ENCODE assay signal across 18 mouse cellular contexts in genomic region chr2:92027811-92028590, GRCm38 (mm10). TPM values are rescaled to one million over a fixed set of nuclear protein-coding genes. Genes with fewer than 3 reads are reported as not detected.
DNase-seq lines count a peak whose midpoint lies in the region; ATAC-seq lines count a peak whose summit lies in the region.
"Had no signal": no experiment of that assay in that cellular context is flagged by ENCODE, and none has a peak within 500 bp of the region (broad histone marks: within the 10 kb centered on the region; RNA-seq: fewer than 3 reads in every experiment).

No protein-coding gene starts in this region.

- no peak for DNase-seq in heart, postnatal 36 days
- peak; percentile 86 for DNase-seq in adrenal gland, adult 2 months
- DNase-seq in cerebellum, adult 11-12 months = no peak
- no peak for DNase-seq in urinary bladder, postnatal 36 days (ENCODE audit: low spot score in 2 of 2)
- DNase-seq in midbrain, embryonic 14.5 days = no peak
- DNase-seq: cerebellum, adult 9-10 months; gastrocnemius, postnatal 10 days; kidney, adult 11 months; spleen, adult 18-20 months; thymus, adult 18-20 months had no signal

- no peak overlapping the region for H3K4me3 ChIP-seq in heart, embryonic 11.5 days (ENCODE audit: low read depth, low read length)
- no peak overlapping the region for H3K4me3 ChIP-seq in liver, embryonic 12.5 days
- H3K4me3 ChIP-seq in stomach, embryonic 14.5 days (ENCODE audit: low read depth, low read length) = no peak overlapping the region
- H3K4me3 ChIP-seq in midbrain, embryonic 14.5 days (replicated peaks; ENCODE audit: low read depth, low read length) = no peak overlapping the region
- H3K4me3 ChIP-seq: forebrain, embryonic 13.5 days; hindbrain, embryonic 10.5 days; limb, embryonic 13.5 days; midbrain, embryonic 12.5 days had no signal

- no peaks in the 10 kb centered on the region for H3K36me3 ChIP-seq in heart, embryonic 11.5 days (ENCODE audit: control insufficient read depth, insufficient read depth, low read length)
- no peaks in the 10 kb centered on the region for H3K36me3 ChIP-seq in liver, embryonic 12.5 days
- H3K36me3 ChIP-seq in stomach, embryonic 14.5 days (ENCODE audit: control insufficient read depth, insufficient read depth, low read length) = no peaks in the 10 kb centered on the region
- no peaks in the 10 kb centered on the region for H3K36me3 ChIP-seq in midbrain, embryonic 14.5 days (ENCODE audit: control insufficient read depth, insufficient read depth, low read length)
- H3K36me3 ChIP-seq: hindbrain, embryonic 10.5 days; limb, embryonic 13.5 days; midbrain, embryonic 12.5 days had no signal

- 0 out of 2 replicates have a peak overlapping the region, but pooled peaks have one; percentile 12 for H3K9ac ChIP-seq in heart, embryonic 11.5 days (ENCODE audit: low read depth, low read length)
- no peak overlapping the region for H3K9ac ChIP-seq in liver, embryonic 12.5 days
- H3K9ac ChIP-seq in stomach, embryonic 14.5 days (replicated peaks; ENCODE audit: low read depth, low read length) = no peak overlapping the region
- H3K9ac ChIP-seq in midbrain, embryonic 14.5 days (replicated peaks; ENCODE audit: low read length) = no peak overlapping the region
- H3K9ac ChIP-seq: forebrain, embryonic 13.5 days; limb, embryonic 13.5 days; midbrain, embryonic 12.5 days had no signal

- H3K27me3 ChIP-seq in heart, embryonic 11.5 days (ENCODE audit: control insufficient read depth, insufficient read depth, low read length) = no peaks in the 10 kb centered on the region
- H3K27me3 ChIP-seq in liver, embryonic 12.5 days (replicated peaks) = peaks cover 37% of the 10 kb centered on the region
- no peaks in the 10 kb centered on the region for H3K27me3 ChIP-seq in stomach, embryonic 14.5 days (ENCODE audit: control insufficient read depth, insufficient read depth, low read length)
- H3K27me3 ChIP-seq in midbrain, embryonic 14.5 days (ENCODE audit: control insufficient read depth, insufficient read depth, low read length) = peaks cover 12% of the 10 kb centered on the region; the same call in 1 of the 2 replicates
- H3K27me3 ChIP-seq: Patski had no signal

- H3K4me1 ChIP-seq in heart, embryonic 11.5 days (ENCODE audit: control insufficient read depth, insufficient read depth, low read length) = peaks cover 5% of the 10 kb centered on the region; the same call in 1 of the 2 replicates
- peaks cover 32% of the 10 kb centered on the region for H3K4me1 ChIP-seq in liver, embryonic 12.5 days
- 0 out of 2 replicates have a peak, but pooled peaks cover 5% of the 10 kb centered on the region for H3K4me1 ChIP-seq in stomach, embryonic 14.5 days (ENCODE audit: control insufficient read depth, insufficient read depth, low read length)
- H3K4me1 ChIP-seq in midbrain, embryonic 14.5 days (ENCODE audit: control insufficient read depth, insufficient read depth, low read length) = peaks cover 5% of the 10 kb centered on the region; the same call in 1 of the 2 replicates

- WGBS in heart, embryonic 11.5 days (ENCODE audit: insufficient replicate concordance) = 32% methylated on average over 11 of the region's 11 CpGs
- WGBS in liver, embryonic 12.5 days (ENCODE audit: insufficient replicate concordance) = 30% methylated on average over 11 of the region's 11 CpGs
- WGBS in stomach, embryonic 14.5 days = 54% methylated on average over 11 of the region's 11 CpGs
- WGBS in midbrain, embryonic 14.5 days = 56% methylated on average over 11 of the region's 11 CpGs

- no peaks in the 10 kb centered on the region for H3K9me3 ChIP-seq in heart, embryonic 11.5 days (replicated peaks; ENCODE audit: control insufficient read depth, low read length)
- H3K9me3 ChIP-seq in liver, embryonic 12.5 days (replicated peaks) = no peaks in the 10 kb centered on the region
- H3K9me3 ChIP-seq in stomach, embryonic 14.5 days (ENCODE audit: control insufficient read depth, low read depth, low read length) = no peaks in the 10 kb centered on the region
- H3K9me3 ChIP-seq in midbrain, embryonic 14.5 days (ENCODE audit: control insufficient read depth, low read length) = no peaks in the 10 kb centered on the region
- H3K9me3 ChIP-seq: forebrain, embryonic 13.5 days; hindbrain, embryonic 10.5 days; limb, embryonic 13.5 days; midbrain, embryonic 12.5 days had no signal

- peak; percentile 39; the same call in 1 of the 2 replicates for ATAC-seq in heart, embryonic 11.5 days (replicated peaks; ENCODE audit: insufficient number of reproducible peaks, low FRiP score, low TSS enrichment)
- peak; percentile 20; the same call in 1 of the 2 replicates for ATAC-seq in liver, embryonic 12.5 days
- no peak for ATAC-seq in stomach, embryonic 14.5 days (ENCODE audit: insufficient number of reproducible peaks, insufficient read depth, low FRiP score, low read depth)
- ATAC-seq in midbrain, embryonic 14.5 days (ENCODE audit: low FRiP score, low TSS enrichment) = no peak
- ATAC-seq: forebrain, embryonic 13.5 days; Patski had no signal

- peak overlapping the region; percentile 12; the same call in 1 of the 2 replicates for H3K4me2 ChIP-seq in heart, embryonic 11.5 days
- H3K4me2 ChIP-seq in liver, embryonic 12.5 days = no peak overlapping the region
- no peak overlapping the region for H3K4me2 ChIP-seq in stomach, embryonic 14.5 days (replicated peaks; ENCODE audit: low read depth, low read length)
- H3K4me2 ChIP-seq in midbrain, embryonic 14.5 days (ENCODE audit: low read length) = no peak overlapping the region
- H3K4me2 ChIP-seq: forebrain, embryonic 13.5 days; limb, embryonic 13.5 days; midbrain, embryonic 12.5 days had no signal

- intact Hi-C loops in heart, postnatal 36 days (cut with DNase I) = no loop called here

- H3K27ac ChIP-seq in heart, embryonic 11.5 days (ENCODE audit: low read depth, low read length) = peak overlapping the region; percentile 43
- no peak overlapping the region for H3K27ac ChIP-seq in liver, embryonic 12.5 days
- H3K27ac ChIP-seq in stomach, embryonic 14.5 days (ENCODE audit: low read length) = 0 out of 2 replicates have a peak overlapping the region, but pooled peaks have one; percentile 10
- H3K27ac ChIP-seq in midbrain, embryonic 14.5 days (replicated peaks; ENCODE audit: low read depth, low read length) = no peak overlapping the region
- H3K27ac ChIP-seq: forebrain, embryonic 13.5 days; hindbrain, embryonic 10.5 days; limb, embryonic 13.5 days; midbrain, embryonic 12.5 days had no signal

RNA-seq across cellular contexts. Expression of gene Creb3l1, which starts 3.7 kb away (rescaled TPM):
- 8.2 TPM in 2 replicates for polyA plus RNA-seq in heart, embryonic 11.5 days (2014; fragmentation: Nextera tagmentation; extraction: Ambion mirVana)
- total RNA-seq in heart, postnatal 36 days (2021) = 1 to 10 TPM; 4.4 TPM
- total RNA-seq in adrenal gland, adult 2 months (2021) = 10 to 100 TPM; 11.1 to 17.3 TPM
- 6.4 and 6.6 TPM in 2 replicates for polyA plus RNA-seq in adrenal gland, adult 2 months (2012; rRNA removed)
- 1.9 and 2.3 TPM in 2 replicates for polyA plus RNA-seq in liver, embryonic 12.5 days (2016; fragmentation: Nextera tagmentation; extraction: Ambion mirVana)
- polyA plus RNA-seq in stomach, embryonic 14.5 days (2014; fragmentation: Nextera tagmentation; extraction: Ambion mirVana) = 33.2 and 35.2 TPM in 2 replicates
- polyA plus RNA-seq in midbrain, embryonic 14.5 days (2014; fragmentation: Nextera tagmentation; extraction: Ambion mirVana) = 0.69 and 2.0 TPM in 2 replicates

RNA-seq across cellular contexts. Expression of gene Dgkz, which starts 52.3 kb away (rescaled TPM):
- 42.1 and 49.6 TPM in 2 replicates for polyA plus RNA-seq in heart, embryonic 11.5 days (2014; fragmentation: Nextera tagmentation; extraction: Ambion mirVana)
- 10 to 100 TPM; 48.4 to 51.2 TPM for total RNA-seq in heart, postnatal 36 days (2021)
- total RNA-seq in adrenal gland, adult 2 months (2021) = 10 to 100 TPM; 37.8 to 57.6 TPM
- polyA plus RNA-seq in adrenal gland, adult 2 months (2012; rRNA removed) = 108 and 122 TPM in 2 replicates
- polyA plus RNA-seq in liver, embryonic 12.5 days (2016; fragmentation: Nextera tagmentation; extraction: Ambion mirVana) = 46.9 and 48.8 TPM in 2 replicates
- 45.4 and 47.9 TPM in 2 replicates for polyA plus RNA-seq in stomach, embryonic 14.5 days (2014; fragmentation: Nextera tagmentation; extraction: Ambion mirVana)
- 27.5 and 32.0 TPM in 2 replicates for polyA plus RNA-seq in midbrain, embryonic 14.5 days (2014; fragmentation: Nextera tagmentation; extraction: Ambion mirVana)

Comparison
In these comparisons a context has a peak if more than half of its experiments do, and no peak if none do; other contexts are left out.
1. ATAC-seq: peak in heart, embryonic 11.5 days (single experiment) and liver, embryonic 12.5 days (single experiment); none in stomach, embryonic 14.5 days (single experiment) and midbrain, embryonic 14.5 days (single experiment).
2. H3K27ac ChIP-seq: peak in heart, embryonic 11.5 days (single experiment) and stomach, embryonic 14.5 days (single experiment); none in liver, embryonic 12.5 days (single experiment) and midbrain, embryonic 14.5 days (single experiment).